Mouse (Mus musculus) E14TG2a.4 (cell line): ENCODE measurements around the gene Nodal.

Source experiments
- CTCF ChIP-seq: conservative IDR thresholded peaks from 2 replicates; pipeline ENCODE4 v1.5.1; 2014; ENCODE audit warnings: low read length
- NANOG ChIP-seq: IDR thresholded peaks from 2 replicates; pipeline ENCODE4 v1.6.1; 2014; ENCODE audit warnings: borderline replicate concordance, low read length, mixed read lengths
- POU5F1 ChIP-seq: IDR thresholded peaks from 2 replicates; pipeline ENCODE4 v1.6.1; 2014; ENCODE audit warnings: low read length, borderline replicate concordance

DNA sequence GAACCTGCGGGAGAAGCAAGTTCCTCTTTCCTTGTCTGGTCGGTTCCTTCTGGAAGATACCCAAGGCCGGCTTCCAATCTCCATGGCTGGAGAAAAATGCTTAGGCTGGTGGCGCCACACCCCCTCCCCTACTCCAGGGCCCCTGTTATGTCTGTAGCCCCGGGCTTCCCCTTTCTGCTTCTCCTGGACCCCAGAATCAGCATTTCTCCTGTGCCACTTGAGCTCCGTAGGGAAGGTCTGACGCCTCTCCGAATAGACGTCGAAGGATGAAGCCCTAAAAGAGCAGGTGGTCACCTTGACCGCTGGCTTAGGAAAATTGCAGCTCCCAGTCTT lies 34.1 kb upstream of the Nodal start:
- no peak for TF ChIP-seq CTCF
- no peak for TF ChIP-seq POU5F1
- TF ChIP-seq NANOG, result no peak
